1 mouse cellular context compared by ENCODE assay signal in the genomic region with DNA sequence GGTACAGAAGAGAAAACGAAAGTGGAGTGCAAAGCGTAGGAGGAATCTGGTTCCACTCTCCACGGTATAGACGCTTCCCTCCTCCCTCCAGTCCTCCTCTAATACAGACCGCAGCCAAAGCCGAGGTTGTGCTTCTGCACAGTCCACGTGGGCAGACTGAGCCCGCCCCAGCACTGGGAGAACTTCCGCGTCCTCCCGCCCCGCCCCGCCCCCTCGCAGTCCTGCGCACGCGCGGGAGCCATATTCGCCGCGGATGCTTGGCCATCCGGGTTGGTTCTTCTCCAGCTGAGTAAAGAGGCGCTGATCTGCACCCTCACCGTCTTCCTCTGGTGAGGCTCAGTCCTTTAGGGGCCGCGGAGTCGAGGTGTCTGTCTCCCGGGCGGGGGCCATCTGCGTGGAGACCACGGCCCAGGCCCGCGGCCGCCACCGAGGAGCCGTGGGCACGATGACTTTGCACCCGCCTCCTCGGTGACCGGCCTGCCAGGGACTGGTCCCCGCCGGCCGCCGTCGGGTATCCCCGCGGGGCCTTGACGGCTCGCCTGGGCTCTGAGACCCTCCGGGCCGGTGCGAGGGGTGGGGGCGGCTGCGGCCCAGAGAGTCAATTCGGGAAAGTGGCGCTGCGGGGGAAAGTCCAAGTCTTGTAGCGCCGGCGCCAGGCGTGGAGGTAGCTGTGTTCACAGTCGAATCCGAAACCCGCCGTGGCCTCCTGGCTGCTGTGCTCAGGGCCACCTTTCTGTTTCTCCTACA.
TF ChIP-seq lines count a peak whose summit lies in the region.

Gene Psma4, plus strand, starts transcription at position 216 of the 747 bp plus-strand sequence.
Gene AY074887, minus strand, starts transcription at position 424 of the 747 bp plus-strand sequence.

TF ChIP-seq in MEL, 35 proteins besides CTCF, POLR2A, EP300 and RAD21 (continued from another document):
- TF ChIP-seq POLR2AphosphoS5 (IDR thresholded peaks at IDR 0.05; ENCODE audit: borderline replicate concordance, low read depth, low read length): no peak
- TF ChIP-seq UBTF (IDR thresholded peaks at IDR 0.05; ENCODE audit: borderline replicate concordance, insufficient read depth, low read depth, low read length): 0 out of 2 replicates have a peak, but pooled peaks have one; percentile 22
- peak; percentile 78 for TF ChIP-seq HCFC1 (IDR thresholded peaks at IDR 0.05; ENCODE audit: low read depth, low read length)
- peak; percentile 98 for TF ChIP-seq MXI1 (IDR thresholded peaks at IDR 0.05; ENCODE audit: low read depth, low read length)
- peak; percentile 63; the same call in 1 of the 2 replicates for TF ChIP-seq ZMIZ1 (IDR thresholded peaks at IDR 0.05; ENCODE audit: low read depth, low read length)
- no peak for TF ChIP-seq TAL1 (IDR thresholded peaks at IDR 0.05; ENCODE audit: low read length)
- 0 out of 2 replicates have a peak, but pooled peaks have one; percentile 22 for TF ChIP-seq MAZ (IDR thresholded peaks at IDR 0.05; ENCODE audit: low read depth, low read length)
- TF ChIP-seq GABPA (IDR thresholded peaks at IDR 0.05; ENCODE audit: low read depth, low read length): no peak
- peak in 1 of 2 experiments; percentile 52; a peak in 1 of 4 replicates for TF ChIP-seq USF2 (IDR thresholded peaks at IDR 0.05; ENCODE audit: borderline replicate concordance in 1 of 2, insufficient read depth in 1 of 2, low read depth in 1 of 2, low read length in 2 of 2)
- peak; percentile 64 for TF ChIP-seq RCOR1 (IDR thresholded peaks at IDR 0.05; ENCODE audit: low read depth, low read length)
- TF ChIP-seq SMC3 (IDR thresholded peaks at IDR 0.05; ENCODE audit: low read depth, low read length): no peak
- no peak for TF ChIP-seq ZC3H11A (IDR thresholded peaks at IDR 0.05; ENCODE audit: low read depth, low read length)
- TF ChIP-seq ZNF384 (IDR thresholded peaks at IDR 0.05; ENCODE audit: low read depth, low read length): no peak
- TF ChIP-seq MAX (IDR thresholded peaks at IDR 0.05; ENCODE audit: low read length): peak; percentile 93
- TF ChIP-seq NELFE (IDR thresholded peaks at IDR 0.05; ENCODE audit: low read depth, low read length): peak; percentile 93
- peak; percentile 96 for TF ChIP-seq TBP (IDR thresholded peaks at IDR 0.05; ENCODE audit: low read depth, low read length)
- no peak; the same call in 1 of the 2 replicates for TF ChIP-seq KAT2A (conservative IDR thresholded peaks at IDR 0.05; ENCODE audit: low read depth, low read length)
- peak; percentile 90; the same call in 1 of the 2 replicates for TF ChIP-seq SIN3A (IDR thresholded peaks at IDR 0.05; ENCODE audit: low read length)
- TF ChIP-seq MYC (IDR thresholded peaks at IDR 0.05; ENCODE audit: low read depth, low read length): peak; percentile 94
- no peak for TF ChIP-seq MYB (IDR thresholded peaks at IDR 0.05; ENCODE audit: low read depth, low read length)
- peak; percentile 93 for TF ChIP-seq USF1 (IDR thresholded peaks at IDR 0.05; ENCODE audit: low read depth, low read length)
